Mouse (Mus musculus): Measurements from ENCODE around the gene Gm10112. TPM values are rescaled to one million over a fixed set of nuclear protein-coding genes. Genes with fewer than 3 reads are reported as not detected.

The Gm10112 gene
- not detected in 2 replicates for polyA plus RNA-seq (2015; fragmentation: Nextera tagmentation; extraction: Ambion mirVana)

GRCm38 (mm10) chrX:111168040-111168439, at the start of gene Gm10112:
Gene Gm10112, plus strand, starts transcription at chrX:111168340.
- ATAC-seq (ENCODE audit: insufficient number of reproducible peaks, low FRiP score, low TSS enrichment, low read depth), result no peak
- Histone ChIP-seq H3K4me2 (no peak within 1 kb of the TSS), H3K36me3 (no peaks in the 10 kb centered on the region), H3K4me1 (no peaks in the 10 kb centered on the region), H3K27me3 (no peaks in the 10 kb centered on the region), H3K4me3 (no peak within 1 kb of the TSS), H3K9me3 (no peaks in the 10 kb centered on the region), H3K9ac (no peak within 1 kb of the TSS), H3K27ac (no peak within 1 kb of the TSS)
- WGBS, result 86% methylated on average over 3 of the region's 3 CpGs

GRCm38 (mm10) chrX:111189574-111189973, 21.4 kb downstream of the Gm10112 start:
- H3K27ac ChIP-seq, result no peak overlapping the region
- H3K4me1 ChIP-seq, result no peaks in the 10 kb centered on the region
- ATAC-seq (ENCODE audit: insufficient number of reproducible peaks, low FRiP score, low TSS enrichment, low read depth), result no peak
- H3K4me2 ChIP-seq, result no peak overlapping the region
- no peaks in the 10 kb centered on the region for H3K36me3 ChIP-seq
- no peaks in the 10 kb centered on the region for H3K9me3 ChIP-seq
- WGBS, result 57% methylated on average over 1 of the region's 1 CpGs
- H3K4me3 ChIP-seq, result no peak overlapping the region
- no peak overlapping the region for H3K9ac ChIP-seq
- H3K27me3 ChIP-seq, result no peaks in the 10 kb centered on the region

GRCm38 (mm10) chrX:111196376-111196775, 28.2 kb downstream of the Gm10112 start:
- Histone ChIP-seq H3K27ac (no peak overlapping the region), H3K9ac (no peak overlapping the region), H3K36me3 (no peaks in the 10 kb centered on the region), H3K4me1 (no peaks in the 10 kb centered on the region), H3K27me3 (no peaks in the 10 kb centered on the region), H3K4me2 (no peak overlapping the region), H3K4me3 (no peak overlapping the region), H3K9me3 (no peaks in the 10 kb centered on the region)
- 1% methylated on average over 2 of the region's 2 CpGs for WGBS
- no peak for ATAC-seq (ENCODE audit: insufficient number of reproducible peaks, low FRiP score, low TSS enrichment, low read depth)

- no peaks in the 10 kb centered on the region for H3K27me3 ChIP-seq
- H3K4me3 ChIP-seq, result no peak overlapping the region
- no peaks in the 10 kb centered on the region for H3K9me3 ChIP-seq
- ATAC-seq (ENCODE audit: insufficient number of reproducible peaks, low FRiP score, low TSS enrichment, low read depth), result no peak
- 16% methylated on average over 5 of the region's 5 CpGs for WGBS
- no peaks in the 10 kb centered on the region for H3K4me1 ChIP-seq
- no peak overlapping the region for H3K27ac ChIP-seq
- H3K36me3 ChIP-seq, result no peaks in the 10 kb centered on the region
- H3K4me2 ChIP-seq, result no peak overlapping the region
- no peak overlapping the region for H3K9ac ChIP-seq
These were observed 42.1 kb downstream of the Gm10112 start for GRCm38 (mm10) chrX:111210225-111210624.

Other genes starting within 250 kb of the Gm10112 start
- not detected in 2 replicates for gene Cylc1, start 57.9 kb upstream of the Gm10112 start, polyA plus RNA-seq (2015; fragmentation: Nextera tagmentation; extraction: Ambion mirVana)